In genomic region chr2:84065749-84066148, GRCm38 (mm10) we compare ENCODE assay signal across 19 mouse cellular contexts.
DNase-seq lines count a peak whose midpoint lies in the region; ATAC-seq and TF ChIP-seq lines count a peak whose summit lies in the region.
"Had no signal": no experiment of that assay in that cellular context is flagged by ENCODE, and none has a peak within 500 bp of the region (broad histone marks: within the 10 kb centered on the region; RNA-seq: fewer than 3 reads in every experiment).

No protein-coding gene starts in this region.

- H3K9me3 ChIP-seq in heart, embryonic 13.5 days, result no peaks in the 10 kb centered on the region
- H3K9me3 ChIP-seq in lung, postnatal 0 days (ENCODE audit: low read length), result no peaks in the 10 kb centered on the region
- no peaks in the 10 kb centered on the region for H3K9me3 ChIP-seq in liver, embryonic 13.5 days (replicated peaks)
- no peaks in the 10 kb centered on the region for H3K9me3 ChIP-seq in liver, embryonic 15.5 days (replicated peaks)
- H3K9me3 ChIP-seq: embryonic facial prominence, embryonic 13.5 days; forebrain, embryonic 12.5 days; heart, embryonic 10.5 days; hindbrain, embryonic 13.5 days had no signal

- TF ChIP-seq CTCF in lung, postnatal 0 days (IDR thresholded peaks at IDR 0.05), result no peak

- no peaks in the 10 kb centered on the region for H3K36me3 ChIP-seq in heart, embryonic 13.5 days
- no peaks in the 10 kb centered on the region for H3K36me3 ChIP-seq in lung, postnatal 0 days (ENCODE audit: insufficient read depth, low read length)
- no peaks in the 10 kb centered on the region for H3K36me3 ChIP-seq in liver, embryonic 13.5 days
- H3K36me3 ChIP-seq in liver, embryonic 15.5 days (replicated peaks), result no peaks in the 10 kb centered on the region
- H3K36me3 ChIP-seq: embryonic facial prominence, embryonic 13.5 days; forebrain, embryonic 12.5 days; heart, embryonic 10.5 days; hindbrain, embryonic 13.5 days had no signal

- no peak for DNase-seq in heart, adult 8-10 months (ENCODE audit: low spot score)
- DNase-seq in lung, postnatal 0 days (ENCODE audit: low spot score), result no peak
- no peak for DNase-seq in lung, postnatal 4 days
- no peak for DNase-seq in liver, embryonic 13.5 days
- DNase-seq in spleen, postnatal 4 days (ENCODE audit: low spot score in 2 of 2), result no peak
- DNase-seq: adrenal gland, adult 2 months; adrenal gland, postnatal 25 days; cerebellum, adult 18-20 months; cerebellum, adult 9-11 months; cerebellum, postnatal 36 days; gastrocnemius, postnatal 14 days had no signal

- no peak overlapping the region for H3K9ac ChIP-seq in heart, embryonic 13.5 days
- no peak overlapping the region for H3K9ac ChIP-seq in lung, postnatal 0 days (replicated peaks; ENCODE audit: low read depth)
- no peak overlapping the region for H3K9ac ChIP-seq in liver, embryonic 13.5 days
- no peak overlapping the region for H3K9ac ChIP-seq in liver, embryonic 15.5 days
- H3K9ac ChIP-seq: embryonic facial prominence, embryonic 13.5 days; forebrain, embryonic 12.5 days; forebrain, postnatal 0 days; hindbrain, embryonic 13.5 days had no signal

- no peak for ATAC-seq in heart, embryonic 13.5 days (ENCODE audit: extremely low read depth, insufficient number of reproducible peaks, low FRiP score, low TSS enrichment)
- ATAC-seq in lung, postnatal 0 days, result peak; percentile 21; the same call in 1 of the 2 replicates
- peak; percentile 41 for ATAC-seq in liver, embryonic 13.5 days (ENCODE audit: low read depth)
- ATAC-seq in liver, embryonic 15.5 days (ENCODE audit: insufficient read depth), result no peak
- ATAC-seq: hindbrain, postnatal 0 days had no signal

- no peak for TF ChIP-seq EP300 in lung, postnatal 0 days (IDR thresholded peaks at IDR 0.05)

- H3K4me2 ChIP-seq in heart, embryonic 13.5 days, result no peak overlapping the region
- H3K4me2 ChIP-seq in lung, postnatal 0 days (replicated peaks; ENCODE audit: low read depth, low read length), result no peak overlapping the region
- H3K4me2 ChIP-seq in liver, embryonic 13.5 days, result no peak overlapping the region
- H3K4me2 ChIP-seq in liver, embryonic 15.5 days, result no peak overlapping the region
- H3K4me2 ChIP-seq: embryonic facial prominence, embryonic 13.5 days; forebrain, embryonic 12.5 days; hindbrain, embryonic 13.5 days had no signal

- no peak overlapping the region for H3K4me3 ChIP-seq in heart, embryonic 13.5 days
- no peak overlapping the region for H3K4me3 ChIP-seq in lung, postnatal 0 days (ENCODE audit: low read depth, low read length)
- H3K4me3 ChIP-seq in liver, embryonic 13.5 days (replicated peaks), result no peak overlapping the region
- H3K4me3 ChIP-seq in liver, embryonic 15.5 days (replicated peaks), result no peak overlapping the region
- H3K4me3 ChIP-seq: embryonic facial prominence, embryonic 13.5 days; forebrain, embryonic 12.5 days; heart, embryonic 10.5 days; hindbrain, embryonic 13.5 days had no signal

- H3K4me1 ChIP-seq in heart, embryonic 13.5 days, result no peaks in the 10 kb centered on the region
- H3K4me1 ChIP-seq in lung, postnatal 0 days (ENCODE audit: insufficient read depth, low read depth, low read length), result no peaks in the 10 kb centered on the region
- H3K4me1 ChIP-seq in liver, embryonic 13.5 days (replicated peaks), result peaks cover 8% of the 10 kb centered on the region
- H3K4me1 ChIP-seq in liver, embryonic 15.5 days (replicated peaks), result no peaks in the 10 kb centered on the region; the same call in 1 of the 2 replicates
- H3K4me1 ChIP-seq: embryonic facial prominence, embryonic 13.5 days; forebrain, embryonic 12.5 days; heart, embryonic 10.5 days; hindbrain, embryonic 13.5 days had no signal

- H3K27ac ChIP-seq in heart, embryonic 13.5 days (replicated peaks), result 0 out of 2 replicates have a peak overlapping the region, but pooled peaks have one; percentile 20
- no peak overlapping the region for H3K27ac ChIP-seq in lung, postnatal 0 days (ENCODE audit: low read length)
- peak overlapping the region; percentile 30; the same call in 1 of the 2 replicates for H3K27ac ChIP-seq in liver, embryonic 13.5 days
- H3K27ac ChIP-seq in liver, embryonic 15.5 days (replicated peaks), result 0 out of 2 replicates have a peak overlapping the region, but pooled peaks have one; percentile 4
- H3K27ac ChIP-seq: embryonic facial prominence, embryonic 13.5 days; forebrain, embryonic 12.5 days; heart, embryonic 10.5 days; hindbrain, embryonic 13.5 days; hindbrain, postnatal 0 days had no signal

- no peaks in the 10 kb centered on the region for H3K27me3 ChIP-seq in heart, embryonic 13.5 days (replicated peaks)
- H3K27me3 ChIP-seq in lung, postnatal 0 days (replicated peaks; ENCODE audit: insufficient read depth, low read length), result no peaks in the 10 kb centered on the region
- H3K27me3 ChIP-seq in liver, embryonic 13.5 days, result no peaks in the 10 kb centered on the region
- H3K27me3 ChIP-seq in liver, embryonic 15.5 days, result no peaks in the 10 kb centered on the region
- H3K27me3 ChIP-seq: embryonic facial prominence, embryonic 13.5 days; forebrain, embryonic 12.5 days; hindbrain, embryonic 13.5 days had no signal

- WGBS in heart, embryonic 13.5 days, result 66% methylated on average over 2 of the region's 2 CpGs
- WGBS in lung, postnatal 0 days, result 64% methylated on average over 2 of the region's 2 CpGs
- WGBS in liver, embryonic 13.5 days (ENCODE audit: insufficient replicate concordance), result 59% methylated on average over 2 of the region's 2 CpGs
- 48% methylated on average over 2 of the region's 2 CpGs for WGBS in liver, embryonic 15.5 days (ENCODE audit: insufficient replicate concordance)

Comparison
In these comparisons a context has a peak if more than half of its experiments do, and no peak if none do; other contexts are left out.
1. ATAC-seq: peak in lung, postnatal 0 days (single experiment) and liver, embryonic 13.5 days (single experiment); none in heart, embryonic 13.5 days (single experiment) and liver, embryonic 15.5 days (single experiment).